ENCODE assay signal across 32 mouse cellular contexts in genomic region chrX:163745996-163746395, GRCm38 (mm10). TPM values are rescaled to one million over a fixed set of nuclear protein-coding genes. Genes with fewer than 3 reads are reported as not detected.
"Had no signal": no experiment of that assay in that cellular context is flagged by ENCODE, and none has a peak within 500 bp of the region (broad histone marks: within the 10 kb centered on the region; RNA-seq: fewer than 3 reads in every experiment).

No protein-coding gene starts in this region.

- DNase-seq: gastrocnemius, adult 2 months; gastrocnemius, postnatal 10 days; gastrocnemius, postnatal 25 days; heart, adult 18-20 months; heart, postnatal 10 days; heart, postnatal 4 days; kidney, adult 11 months; kidney, adult 2 months; kidney, adult 9 months; kidney, postnatal 14 days; kidney, postnatal 36 days; layer of hippocampus, adult 9-11 months; left cerebral cortex, postnatal 4 days had no signal

- H3K4me1 ChIP-seq: heart, embryonic 10.5 days; heart, embryonic 12.5 days; hindbrain, embryonic 10.5 days; hindbrain, embryonic 12.5 days; kidney, embryonic 15.5 days; limb, embryonic 13.5 days had no signal

- H3K4me3 ChIP-seq: gastrocnemius, adult 2 months; heart, embryonic 10.5 days; heart, embryonic 12.5 days; hindbrain, embryonic 10.5 days; hindbrain, embryonic 12.5 days; kidney, embryonic 15.5 days; left cerebral cortex, adult 2 months; limb, embryonic 13.5 days had no signal

- H3K9me3 ChIP-seq: heart, embryonic 10.5 days; heart, embryonic 12.5 days; hindbrain, embryonic 10.5 days; hindbrain, embryonic 12.5 days; kidney, embryonic 15.5 days; limb, embryonic 13.5 days had no signal

- H3K36me3 ChIP-seq: heart, embryonic 10.5 days; heart, embryonic 12.5 days; hindbrain, embryonic 10.5 days; hindbrain, embryonic 12.5 days; kidney, embryonic 15.5 days; limb, embryonic 13.5 days had no signal

- ATAC-seq: forebrain, embryonic 16.5 days; hindbrain, postnatal 0 days; intestine, embryonic 16.5 days had no signal

- H3K9ac ChIP-seq: heart, embryonic 12.5 days; hindbrain, embryonic 12.5 days; hindbrain, embryonic 14.5 days; kidney, embryonic 15.5 days; limb, embryonic 13.5 days had no signal

- H3K4me2 ChIP-seq: heart, embryonic 12.5 days; hindbrain, embryonic 12.5 days; hindbrain, embryonic 14.5 days; kidney, embryonic 15.5 days; limb, embryonic 13.5 days had no signal

- H3K27ac ChIP-seq: gastrocnemius, adult 2 months; heart, embryonic 10.5 days; hindbrain, embryonic 10.5 days; hindbrain, embryonic 12.5 days; hindbrain, embryonic 14.5 days; hindbrain, postnatal 0 days; kidney, embryonic 15.5 days; kidney, postnatal 0 days; left cerebral cortex, adult 2 months; limb, embryonic 13.5 days had no signal

RNA-seq across cellular contexts. Expression of gene Rnf138rt1, which starts 15.1 kb away (rescaled TPM):
- total RNA-seq: gastrocnemius, adult 2 months; gastrocnemius, postnatal 10 days; gastrocnemius, postnatal 25 days; heart, adult 18-20 months; heart, adult 8-10 months; heart, postnatal 10 days; heart, postnatal 25 days; heart, postnatal 4 days had no signal
- polyA plus RNA-seq: heart, embryonic 10.5 days; heart, embryonic 12.5 days; heart, embryonic 14.5 days; heart, embryonic 16.5 days; intestine, embryonic 14.5 days; kidney, adult 2 months; kidney, embryonic 15.5 days; kidney, postnatal 0 days; large intestine, adult 2 months; limb, embryonic 11.5 days had no signal
